Mouse (Mus musculus) erythroid progenitor cell, adult 5-6 weeks (primary cell): ENCODE results near the gene Nlrp14. TPM values are rescaled to one million over a fixed set of nuclear protein-coding genes. Genes with fewer than 3 reads are reported as not detected.
"Not testable (repeated sequence)": the region's sequence is repeated elsewhere in the genome, so short reads cannot be mapped to it uniquely, and the experiment has no call there.

Source experiments
- ATAC-seq: replicated peaks from 2 replicates; pipeline ENCODE4 v1.8.0; 2016; ENCODE audit warnings: moderate number of reproducible peaks, mild to moderate bottlenecking, moderate TSS enrichment, inconsistent platforms; ENCODE audit not compliant: poor library complexity, low FRiP score, severe bottlenecking
- total RNA-seq, 2 experiments: library from RNA; stranded (forward) in 1 of 2; stranded (reverse) in 1 of 2; fragments of 150-400 nt in 1 of 2; fragments of 186-747, 209-891 nt in 1 of 2; gene quantifications; 2 replicates each; pipeline versions ENCODE4 v1.2.3 to v1.2.4; 2015 to 2017; ENCODE audit warnings: low replicate concordance in 2 of 2

The Nlrp14 gene
- total RNA-seq (2015; ENCODE audit: low replicate concordance) (not detected in 2 replicates), total RNA-seq (2017; ENCODE audit: low replicate concordance) (not detected in 2 replicates)

DNA sequence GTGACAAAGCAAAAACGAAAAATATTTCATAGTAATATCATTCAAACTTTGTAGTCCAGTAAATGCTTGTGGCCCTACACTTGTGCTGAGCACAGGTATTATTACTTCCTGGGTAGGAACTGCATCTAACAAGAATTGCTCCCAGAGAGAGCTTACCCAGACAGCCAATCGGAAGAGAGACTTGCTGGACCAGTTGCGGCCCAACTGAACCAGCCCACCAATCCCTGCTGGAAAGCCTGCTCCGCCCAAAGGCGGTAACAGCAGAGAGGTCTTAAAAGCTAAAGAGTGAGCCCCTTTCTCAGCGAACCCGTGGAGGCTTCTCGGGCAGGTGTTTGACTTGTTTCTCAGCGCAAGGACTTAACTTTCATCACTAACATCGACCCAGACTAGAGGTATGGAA is at the start of gene Nlrp14:
Gene Nlrp14, plus strand, starts transcription at position 301 of the 400 bp plus-strand sequence.
- ATAC-seq: no peak

DNA sequence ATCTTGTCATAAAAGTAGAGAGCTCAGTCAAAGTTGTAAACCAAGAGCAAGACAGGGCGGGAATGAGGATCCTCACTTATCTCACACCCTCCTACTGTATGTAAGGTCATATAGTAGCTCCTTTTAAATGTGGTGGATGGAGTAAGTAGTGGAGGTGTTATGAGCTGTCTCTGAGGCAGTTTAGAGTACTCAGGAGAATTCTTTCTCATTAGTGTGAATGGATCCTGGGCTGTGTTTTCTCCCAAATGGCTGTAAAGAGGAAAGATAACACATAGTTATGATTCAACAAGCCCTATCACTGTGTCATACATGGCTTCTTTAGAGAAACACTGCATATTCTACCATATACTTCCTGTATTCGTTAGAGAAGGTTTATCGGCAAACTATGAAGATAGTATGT is 35.8 kb upstream of the Nlrp14 start, which contains the start of gene Olfr715:
Gene Olfr715, minus strand, starts transcription at position 101 of the 400 bp plus-strand sequence.
- not testable (repeated sequence) for ATAC-seq

DNA sequence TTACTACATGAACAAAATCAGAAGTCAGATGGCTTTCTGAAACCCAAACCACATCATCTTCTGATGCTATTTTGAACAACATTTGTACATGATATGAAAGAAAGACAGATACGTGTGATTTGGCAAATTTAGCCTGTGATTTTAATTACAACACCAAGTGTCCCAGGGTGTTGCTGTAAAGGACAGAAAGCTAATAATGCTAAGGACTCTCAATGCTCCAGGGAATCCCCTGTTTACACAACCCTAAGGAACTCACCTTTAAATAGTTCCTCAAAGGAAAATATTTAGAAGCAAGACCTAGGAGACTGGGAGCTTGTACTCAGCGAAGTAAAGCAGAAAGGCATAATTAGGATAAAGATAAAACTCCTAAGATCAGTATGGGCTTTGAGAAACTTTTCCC is 28.8 kb upstream of the Nlrp14 start, which contains the start of gene Olfr716:
Gene Olfr716, plus strand, starts transcription at position 301 of the 400 bp plus-strand sequence.
- not testable (repeated sequence) for ATAC-seq

GRCm38 (mm10) chr7:107180406-107180805 is 13.6 kb downstream of the Nlrp14 start:
- no peak for ATAC-seq

DNA sequence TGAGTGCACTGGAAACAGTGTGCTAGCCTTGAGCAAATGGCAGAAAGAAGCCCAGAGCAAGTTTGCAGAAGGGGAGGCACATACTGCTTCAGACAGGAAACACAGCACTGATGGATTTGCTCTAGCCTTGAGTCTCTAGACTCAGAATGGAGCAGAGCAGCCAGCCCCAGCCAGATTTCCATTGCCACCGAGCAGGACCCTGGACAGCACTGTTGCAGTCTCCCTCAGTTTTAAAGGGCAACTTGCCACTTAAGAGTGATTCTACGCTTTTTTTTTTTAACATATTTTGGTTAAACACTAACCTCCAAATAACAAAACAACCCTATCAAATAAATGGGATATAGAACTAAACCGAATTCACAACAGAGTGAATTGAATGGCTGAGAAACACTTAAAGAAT is 35.0 kb downstream of the Nlrp14 start:
- ATAC-seq: no peak

- ATAC-seq: no peak
Measured at GRCm38 (mm10) chr7:107207843-107208242, 41.1 kb downstream of the Nlrp14 start.

DNA sequence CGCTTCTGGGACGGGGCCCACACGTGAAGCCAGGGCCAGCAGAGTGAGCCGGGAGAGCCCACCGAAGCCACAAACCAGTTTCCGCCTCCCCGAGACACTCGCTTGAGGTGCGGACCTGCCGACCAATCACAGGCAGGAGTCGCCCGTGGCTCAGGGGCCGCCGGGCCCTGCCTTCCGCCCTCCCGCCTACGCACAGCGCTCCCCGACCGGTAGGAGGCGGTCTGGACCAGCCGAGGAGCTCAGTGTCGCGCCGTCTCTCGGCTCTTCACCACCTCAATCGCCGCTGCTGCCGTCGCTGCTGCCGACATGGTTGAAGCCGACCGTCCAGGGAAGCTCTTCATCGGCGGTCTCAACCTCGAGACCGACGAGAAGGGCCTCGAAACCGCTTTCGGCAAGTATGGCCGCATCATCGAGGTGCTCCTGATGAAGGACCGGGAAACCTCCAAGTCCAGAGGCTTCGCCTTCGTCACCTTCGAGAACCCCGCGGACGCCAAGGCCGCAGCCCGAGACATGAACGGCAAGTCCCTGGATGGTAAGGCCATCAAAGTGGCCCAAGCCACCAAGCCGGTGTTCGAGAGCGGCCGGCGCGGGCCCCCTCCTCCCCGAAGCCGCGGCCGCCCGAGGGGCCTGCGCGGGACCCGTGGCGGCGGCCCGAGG is 42.5 kb downstream of the Nlrp14 start, which contains the start of gene Rbmxl2:
Gene Rbmxl2, plus strand, starts transcription at position 242 of the 657 bp plus-strand sequence.
- ATAC-seq: no peak

DNA sequence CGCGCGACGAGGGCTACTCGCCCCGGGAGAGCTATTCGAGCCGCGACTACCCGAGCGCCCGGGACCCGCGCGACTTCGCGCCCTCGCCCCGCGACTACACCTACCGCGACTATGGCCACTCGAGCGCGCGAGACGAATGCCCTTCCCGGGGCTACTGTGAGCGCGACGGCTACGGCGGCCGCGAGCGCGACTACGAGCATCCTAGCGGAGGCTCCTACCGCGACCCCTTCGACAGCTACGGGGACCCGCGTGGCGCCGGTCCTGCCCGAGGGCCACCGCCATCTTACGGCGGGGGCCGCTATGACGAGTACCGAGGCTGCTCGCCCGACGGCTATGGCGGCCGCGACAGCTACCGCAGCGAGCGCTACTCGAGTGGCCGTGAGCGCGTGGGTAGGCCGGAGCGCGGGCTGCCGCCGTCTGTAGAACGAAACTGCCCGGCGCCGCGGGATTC is 43.4 kb downstream of the Nlrp14 start:
- ATAC-seq: no peak

DNA sequence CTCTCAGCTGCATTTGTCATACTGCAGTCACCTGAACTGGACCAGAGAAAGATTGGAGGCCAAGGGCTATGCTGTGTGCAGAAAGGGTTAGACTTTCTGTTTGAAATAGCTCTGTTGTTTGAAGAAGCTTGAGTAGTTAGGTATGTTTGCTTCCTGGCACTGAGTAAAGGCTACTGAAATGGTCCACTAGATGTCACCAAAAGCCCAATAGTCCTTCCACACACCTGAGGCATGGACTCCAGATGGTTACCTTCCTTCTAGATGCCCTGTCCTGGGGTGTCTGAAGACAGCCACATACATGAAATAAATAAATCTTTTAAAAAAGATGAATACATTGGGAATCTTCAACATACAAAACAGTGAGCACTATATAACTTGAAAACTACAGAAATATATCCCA is 48.9 kb downstream of the Nlrp14 start:
- ATAC-seq: no peak

DNA sequence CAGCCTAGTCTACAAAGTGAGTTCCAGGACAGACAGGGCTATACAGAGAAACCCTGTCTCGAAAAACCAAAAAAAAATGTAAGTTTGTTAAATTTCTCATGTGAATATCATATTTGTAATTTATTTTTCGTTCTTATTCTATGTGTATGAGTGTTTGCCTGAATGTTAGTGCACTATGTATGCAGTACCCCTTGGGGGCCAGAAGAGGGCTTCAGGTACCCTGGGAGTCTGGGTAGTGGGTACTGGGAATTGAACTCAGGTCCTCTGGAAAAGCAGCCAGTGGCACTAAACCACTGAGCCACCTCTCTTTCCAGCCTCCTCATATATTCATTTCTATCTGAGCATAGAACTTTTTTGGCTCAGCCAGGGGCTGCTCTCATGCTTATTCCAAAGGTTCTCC is 50.1 kb downstream of the Nlrp14 start:
- no peak for ATAC-seq

DNA sequence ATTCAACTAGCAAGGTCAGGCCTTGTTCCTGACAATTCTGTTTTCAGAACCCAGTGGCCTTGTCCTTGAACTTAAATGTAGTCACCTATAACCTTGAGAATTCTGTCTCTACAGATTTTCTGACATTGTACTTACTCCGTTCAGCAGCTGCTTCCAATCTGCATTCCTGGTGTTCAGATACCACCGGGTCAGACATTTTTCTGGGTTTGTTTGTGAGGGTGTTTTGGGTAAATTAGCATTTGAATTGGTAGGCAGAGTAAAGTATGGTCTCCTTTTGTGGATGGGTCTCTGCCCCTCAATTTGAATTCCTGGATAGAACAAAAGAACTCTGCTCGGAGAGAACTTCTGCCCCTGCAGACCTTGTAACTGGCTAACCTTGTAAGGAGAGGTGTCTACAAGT is 70.1 kb downstream of the Nlrp14 start:
- no peak for ATAC-seq

DNA sequence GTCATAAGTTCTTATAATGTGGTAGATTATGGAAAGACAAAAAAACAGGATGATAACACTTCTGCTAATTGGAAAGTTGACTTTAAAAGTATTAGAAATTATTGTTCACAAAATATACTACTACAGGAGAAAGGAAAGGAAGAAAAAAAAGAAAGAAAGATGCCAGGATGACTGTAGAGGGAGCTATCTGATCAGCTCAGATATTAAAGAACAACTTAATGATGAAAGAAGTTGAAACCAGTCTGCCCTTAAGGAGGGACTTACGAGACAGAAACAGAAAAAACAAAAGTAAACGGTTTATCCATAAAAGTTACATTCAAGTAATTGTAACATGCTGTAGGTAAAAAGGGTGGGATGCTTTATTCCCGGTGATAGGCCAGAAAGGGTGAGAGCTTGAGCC is 70.7 kb downstream of the Nlrp14 start:
- no peak for ATAC-seq

- ATAC-seq: no peak
Measured at GRCm38 (mm10) chr7:107241371-107241883, 74.6 kb downstream of the Nlrp14 start.

Other genes starting within 250 kb of the Nlrp14 start
- gene Olfr709-ps1, start 234.8 kb upstream of the Nlrp14 start, total RNA-seq (2015; ENCODE audit: low replicate concordance): not detected in 2 replicates
- not detected in 2 replicates for gene Olfr709-ps1, start 234.8 kb upstream of the Nlrp14 start, total RNA-seq (2017; ENCODE audit: low replicate concordance)
- not detected in 2 replicates for gene Olfr710, start 218.7 kb upstream of the Nlrp14 start, total RNA-seq (2015; ENCODE audit: low replicate concordance)
- gene Olfr710, start 218.7 kb upstream of the Nlrp14 start, total RNA-seq (2017; ENCODE audit: low replicate concordance): not detected in 2 replicates
- gene Olfr6, start 203.1 kb upstream of the Nlrp14 start, total RNA-seq (2015; ENCODE audit: low replicate concordance): not detected in 2 replicates
- not detected in 2 replicates for gene Olfr6, start 203.1 kb upstream of the Nlrp14 start, total RNA-seq (2017; ENCODE audit: low replicate concordance)
- gene Olfr711, start 191.5 kb upstream of the Nlrp14 start, total RNA-seq (2015; ENCODE audit: low replicate concordance): not detected in 2 replicates
- gene Olfr711, start 191.5 kb upstream of the Nlrp14 start, total RNA-seq (2017; ENCODE audit: low replicate concordance): 0.38 TPM in 1 of 2 replicates, not detected in the other
- not detected in 2 replicates for gene Olfr2, start 160.9 kb upstream of the Nlrp14 start, total RNA-seq (2015; ENCODE audit: low replicate concordance)
- not detected in 2 replicates for gene Olfr2, start 160.9 kb upstream of the Nlrp14 start, total RNA-seq (2017; ENCODE audit: low replicate concordance)
- gene Olfr713, start 135.8 kb upstream of the Nlrp14 start, total RNA-seq (2015; ENCODE audit: low replicate concordance): not detected in 2 replicates
- gene Olfr713, start 135.8 kb upstream of the Nlrp14 start, total RNA-seq (2017; ENCODE audit: low replicate concordance): not detected in 2 replicates
- gene Olfr714, start 96.0 kb upstream of the Nlrp14 start, total RNA-seq (2015; ENCODE audit: low replicate concordance): not detected in 2 replicates
- gene Olfr714, start 96.0 kb upstream of the Nlrp14 start, total RNA-seq (2017; ENCODE audit: low replicate concordance): not detected in 2 replicates
- gene Olfr17, start 73.8 kb upstream of the Nlrp14 start, total RNA-seq (2015; ENCODE audit: low replicate concordance): not detected in 2 replicates
- gene Olfr17, start 73.8 kb upstream of the Nlrp14 start, total RNA-seq (2017; ENCODE audit: low replicate concordance): not detected in 2 replicates
- gene Olfr715b, start 56.6 kb upstream of the Nlrp14 start, total RNA-seq (2015; ENCODE audit: low replicate concordance): not detected in 2 replicates
- not detected in 2 replicates for gene Olfr715b, start 56.6 kb upstream of the Nlrp14 start, total RNA-seq (2017; ENCODE audit: low replicate concordance)
- gene Olfr715, start 35.9 kb upstream of the Nlrp14 start, total RNA-seq (2015; ENCODE audit: low replicate concordance): not detected in 2 replicates
- gene Olfr715, start 35.9 kb upstream of the Nlrp14 start, total RNA-seq (2017; ENCODE audit: low replicate concordance): not detected in 2 replicates
- gene Olfr716, start 28.7 kb upstream of the Nlrp14 start, total RNA-seq (2015; ENCODE audit: low replicate concordance): not detected in 2 replicates
- gene Olfr716, start 28.7 kb upstream of the Nlrp14 start, total RNA-seq (2017; ENCODE audit: low replicate concordance): not detected in 2 replicates
- not detected in 2 replicates for gene Rbmxl2, start 42.5 kb downstream of the Nlrp14 start, total RNA-seq (2015; ENCODE audit: low replicate concordance)
- not detected in 2 replicates for gene Rbmxl2, start 42.5 kb downstream of the Nlrp14 start, total RNA-seq (2017; ENCODE audit: low replicate concordance)
- not detected in 2 replicates for gene Syt9, start 203.7 kb downstream of the Nlrp14 start, total RNA-seq (2015; ENCODE audit: low replicate concordance)
- not detected in 2 replicates for gene Syt9, start 203.7 kb downstream of the Nlrp14 start, total RNA-seq (2017; ENCODE audit: low replicate concordance)